Mouse (Mus musculus) myocyte (in vitro differentiated cells): ENCODE results near the gene Fndc10. TPM values are rescaled to one million over a fixed set of nuclear protein-coding genes. Genes with fewer than 3 reads are reported as not detected.

ENCODE experiments used
- H3K27me3 ChIP-seq: one replicate; pipeline ENCODE4 v1.6.1; 2011; ENCODE audit not compliant: control insufficient read depth, insufficient read depth, insufficient read length
- H3K36me3 ChIP-seq: one replicate; pipeline ENCODE4 v1.6.1; 2011; ENCODE audit not compliant: control insufficient read depth, insufficient read depth
- H3K4me2 ChIP-seq: one replicate; pipeline ENCODE4 v1.6.1; 2011; ENCODE audit warnings: low read depth, control low read depth
- H3K4me3 ChIP-seq: one replicate; pipeline ENCODE4 v1.5.1; 2011; ENCODE audit warnings: mild to moderate bottlenecking, control low read depth, moderate library complexity
- H3K79me2 ChIP-seq: one replicate; pipeline ENCODE4 v1.6.1; 2011; ENCODE audit not compliant: control insufficient read depth, insufficient read depth
- H3ac ChIP-seq: one replicate; pipeline ENCODE4 v1.6.1; 2011; ENCODE audit not compliant: control insufficient read depth, insufficient read length
- CEBPB ChIP-seq: IDR thresholded peaks from 2 replicates; pipeline ENCODE4 v1.6.1; 2011; ENCODE audit warnings: mild to moderate bottlenecking, moderate library complexity; ENCODE audit not compliant: poor library complexity, insufficient read depth, severe bottlenecking
- E2F4 ChIP-seq: IDR thresholded peaks from one replicate; pipeline ENCODE4 v1.6.1; 2011; ENCODE audit warnings: mild to moderate bottlenecking, control low read depth, moderate library complexity; ENCODE audit not compliant: insufficient read depth
- MAX ChIP-seq: IDR thresholded peaks from one replicate; pipeline ENCODE4 v1.6.1; 2011; ENCODE audit warnings: low read depth, mild to moderate bottlenecking, control low read depth
- MYOD1 ChIP-seq, 3 experiments: IDR thresholded peaks; one replicate each; pipeline ENCODE4 v1.6.1; 2011; ENCODE audit warnings: control low read depth in 2 of 3, low read depth in 2 of 3, mild to moderate bottlenecking in 2 of 3, moderate library complexity in 1 of 3; ENCODE audit not compliant: insufficient read length in 2 of 3, control insufficient read depth in 1 of 3
- MYOG ChIP-seq, 3 experiments: IDR thresholded peaks; one replicate each; pipeline ENCODE4 v1.6.1; 2011; ENCODE audit warnings: control low read depth in 2 of 3, low read depth in 2 of 3, mild to moderate bottlenecking in 2 of 3; ENCODE audit not compliant: insufficient read length in 2 of 3, control insufficient read depth in 1 of 3, insufficient read depth in 1 of 3
- POLR2A ChIP-seq: IDR thresholded peaks from one replicate; pipeline ENCODE4 v1.6.1; 2011; ENCODE audit warnings: low read depth, mild to moderate bottlenecking, control low read depth, moderate library complexity; ENCODE audit not compliant: insufficient read length
- POLR2AphosphoS2 ChIP-seq: IDR thresholded peaks from one replicate; pipeline ENCODE4 v1.6.1; 2011; ENCODE audit warnings: low read depth, control low read depth; ENCODE audit not compliant: insufficient read length
- REST ChIP-seq: IDR thresholded peaks from one replicate; pipeline ENCODE4 v1.6.1; 2011; ENCODE audit warnings: mild to moderate bottlenecking, control low read depth, moderate library complexity; ENCODE audit not compliant: insufficient read depth, insufficient read length
- SRF ChIP-seq: IDR thresholded peaks from one replicate; pipeline ENCODE4 v1.6.1; 2011; ENCODE audit warnings: low read depth; ENCODE audit not compliant: control insufficient read depth, insufficient read length
- TCF12 ChIP-seq: IDR thresholded peaks from one replicate; pipeline ENCODE4 v1.6.1; 2011; ENCODE audit warnings: mild to moderate bottlenecking, control low read depth; ENCODE audit not compliant: poor library complexity, insufficient read depth, severe bottlenecking
- TCF3 ChIP-seq: IDR thresholded peaks from one replicate; pipeline ENCODE4 v1.6.1; 2011; ENCODE audit warnings: low read depth, control low read depth; ENCODE audit not compliant: insufficient read length
- USF1 ChIP-seq: IDR thresholded peaks from one replicate; pipeline ENCODE4 v1.6.1; 2011; ENCODE audit warnings: low read depth, mild to moderate bottlenecking, control low read depth, moderate library complexity
- polyA plus RNA-seq: library from polyadenylated mRNA; unstranded; fragments of >200 nt; fragmentation: generic; extraction: Trizol; gene quantifications from one replicate; pipeline ENCODE4 v1.2.1, GENCODE M21; 2012; ENCODE audit warnings: missing spikeins

Fndc10 gene
- polyA plus RNA-seq, 1 experiment: 8.3 TPM

DNA sequence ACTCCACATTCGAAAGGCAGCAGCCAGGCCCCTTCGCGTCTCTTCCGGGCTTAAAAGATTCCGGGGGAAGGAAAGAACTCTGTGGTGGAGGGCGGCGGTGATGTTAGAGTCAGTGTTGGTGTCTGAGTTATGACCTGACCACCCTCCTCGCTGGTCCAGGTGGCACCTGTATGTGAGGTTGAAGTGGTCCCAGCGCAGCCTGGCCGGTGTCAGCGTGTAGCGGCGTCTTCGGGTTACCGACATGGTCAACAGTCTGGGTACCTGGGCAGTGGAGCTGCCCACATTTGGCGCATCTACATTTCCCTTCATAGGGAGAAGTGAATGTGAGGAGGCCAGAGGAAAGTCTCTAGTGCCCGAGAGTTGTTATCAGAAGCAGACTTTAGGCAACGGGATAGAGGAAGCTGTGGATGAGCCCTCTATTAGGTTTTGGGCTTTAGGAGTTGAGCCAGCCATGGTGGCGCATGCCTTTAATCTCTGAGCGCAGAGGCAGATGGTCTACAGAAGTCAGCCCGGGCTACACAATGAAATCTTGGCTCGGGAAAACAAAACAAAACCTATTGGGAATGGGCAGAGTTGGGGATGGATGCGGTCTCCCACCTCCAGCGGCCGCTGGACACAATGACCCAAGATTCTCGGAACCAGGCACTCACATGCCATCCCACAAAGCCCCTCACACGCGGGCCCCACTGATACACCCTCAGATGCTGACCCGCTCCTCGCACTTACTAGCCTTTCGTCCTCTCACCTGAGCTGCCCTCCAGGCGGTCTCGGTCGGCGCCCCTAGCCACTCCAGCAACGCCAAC is 41.7 kb upstream of the Fndc10 start:
- H3K4me2 ChIP-seq: no peak overlapping the region
- no peaks in the 10 kb centered on the region for H3K79me2 ChIP-seq
- no peak overlapping the region for H3ac ChIP-seq
- no peak for TF ChIP-seq MYOD1 (IDR thresholded peaks at IDR 0.05; ENCODE audit: control insufficient read depth in 1 of 3, insufficient read length in 2 of 3, low read depth in 2 of 3)
- no peak for TF ChIP-seq MAX
- TF ChIP-seq SRF: no peak
- TF ChIP-seq MYOG (IDR thresholded peaks at IDR 0.05; ENCODE audit: control insufficient read depth in 1 of 3, insufficient read depth in 1 of 3, insufficient read length in 2 of 3, low read depth in 2 of 3): no peak
- TF ChIP-seq E2F4: no peak
- no peak for TF ChIP-seq REST
- H3K36me3 ChIP-seq: peaks cover 16% of the 10 kb centered on the region
- no peaks in the 10 kb centered on the region for H3K27me3 ChIP-seq
- no peak overlapping the region for H3K4me3 ChIP-seq

DNA sequence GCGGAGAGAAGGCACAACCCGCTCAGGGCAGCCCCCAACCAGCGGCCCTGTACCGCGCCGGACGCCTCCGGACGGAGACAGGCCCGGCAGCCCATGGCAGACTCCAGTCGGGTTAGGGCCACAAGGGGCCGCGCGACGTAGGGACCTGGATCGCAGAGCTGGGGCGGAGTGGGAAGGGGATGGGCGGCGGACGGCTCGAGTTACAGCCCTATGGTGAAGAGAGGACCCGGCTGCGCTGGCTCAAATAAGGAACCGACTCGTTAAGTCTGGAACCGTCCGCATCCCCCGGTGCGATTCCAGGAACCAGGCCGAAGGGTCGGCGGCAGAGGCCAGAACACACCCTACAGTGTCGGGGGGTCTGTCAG is 41.1 kb upstream of the Fndc10 start, which contains the start of gene Mmp23:
Gene Mmp23, minus strand, starts transcription at position 299 of the 365 bp plus-strand sequence.
- TF ChIP-seq TCF12 (no peak), TCF3 (no peak), E2F4 (no peak), POLR2A (no peak), MYOG (IDR thresholded peaks at IDR 0.05; ENCODE audit: control insufficient read depth in 1 of 3, insufficient read depth in 1 of 3, insufficient read length in 2 of 3, low read depth in 2 of 3) (no peak), POLR2AphosphoS2 (peak; percentile 26), CEBPB (no peak)
- no peak within 1 kb of the TSS for H3K4me3 ChIP-seq
- no peak within 1 kb of the TSS for H3ac ChIP-seq
- no peaks in the 10 kb centered on the region for H3K79me2 ChIP-seq
- H3K27me3 ChIP-seq: no peaks in the 10 kb centered on the region
- H3K36me3 ChIP-seq: peaks cover 12% of the 10 kb centered on the region
- peak within 1 kb of the TSS; percentile 62 for H3K4me2 ChIP-seq

DNA sequence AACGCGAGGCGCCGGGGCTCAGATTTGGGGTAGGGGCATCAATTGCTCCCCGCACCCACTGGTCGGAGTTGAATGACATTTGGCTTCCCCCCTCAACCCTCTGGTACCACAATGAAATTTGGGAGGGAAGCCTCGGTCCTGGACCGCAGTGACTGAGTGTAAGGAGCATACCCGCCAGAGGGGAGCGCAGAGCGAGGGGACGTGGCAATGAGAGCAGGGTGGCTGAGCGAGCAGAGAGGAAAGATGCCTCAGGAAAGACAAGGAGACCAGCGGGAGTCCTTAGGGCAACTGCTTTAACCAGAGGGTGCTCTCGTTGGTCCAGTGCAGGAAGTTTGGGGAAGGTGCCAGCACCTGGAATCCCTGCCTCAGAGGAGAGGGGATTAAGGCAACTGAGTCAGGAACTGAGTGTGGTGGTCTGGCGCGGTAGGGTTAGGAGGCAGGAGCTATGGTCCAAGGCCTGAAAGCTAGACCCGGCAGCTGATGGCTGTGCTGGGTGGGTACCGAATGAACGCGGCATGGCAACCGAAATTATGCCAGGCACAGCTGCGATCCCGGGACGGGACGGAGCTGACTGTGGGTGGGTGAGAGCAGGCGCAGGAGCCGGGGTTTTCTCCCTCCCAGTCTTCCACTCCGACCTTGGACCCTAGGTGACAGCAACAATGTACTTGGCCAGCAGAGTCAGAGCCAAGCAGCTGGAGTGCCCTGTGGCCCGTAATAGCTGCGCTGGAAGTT is 40.5 kb upstream of the Fndc10 start:
- H3K4me2 ChIP-seq: peak overlapping the region; percentile 62

DNA sequence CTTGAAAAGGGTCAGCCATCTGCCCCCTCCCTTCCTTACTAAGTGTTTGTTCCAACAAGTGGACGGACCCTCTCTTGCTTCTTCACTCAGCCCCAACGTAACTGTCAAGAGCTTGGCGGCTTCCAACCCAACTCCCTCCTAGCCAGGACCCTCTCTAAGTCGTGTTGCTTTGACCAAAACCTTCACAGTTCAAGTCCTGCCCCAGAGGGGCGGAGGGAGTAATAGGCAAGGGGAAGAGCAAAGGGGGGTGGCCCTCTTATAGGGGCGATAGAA is 40.0 kb upstream of the Fndc10 start:
- Histone ChIP-seq H3K36me3 (peaks cover 12% of the 10 kb centered on the region), H3K4me2 (peak overlapping the region; percentile 62), H3K4me3 (no peak overlapping the region), H3K27me3 (no peaks in the 10 kb centered on the region), H3ac (no peak overlapping the region), H3K79me2 (no peaks in the 10 kb centered on the region)
- TF ChIP-seq REST: no peak
- TF ChIP-seq TCF3: no peak
- no peak for TF ChIP-seq POLR2AphosphoS2
- no peak for TF ChIP-seq POLR2A
- no peak for TF ChIP-seq SRF
- TF ChIP-seq E2F4: no peak
- TF ChIP-seq MYOD1 (IDR thresholded peaks at IDR 0.05; ENCODE audit: control insufficient read depth in 1 of 3, insufficient read length in 2 of 3, low read depth in 2 of 3): no peak
- no peak for TF ChIP-seq CEBPB
- no peak for TF ChIP-seq MAX

More for the DNA sequence above, 40.5 kb upstream of the Fndc10 start:
- Histone ChIP-seq H3K27me3 (no peaks in the 10 kb centered on the region), H3K79me2 (no peaks in the 10 kb centered on the region), H3K4me3 (no peak overlapping the region), H3K36me3 (peaks cover 12% of the 10 kb centered on the region), H3ac (no peak overlapping the region)
- TF ChIP-seq MAX (no peak), MYOG (IDR thresholded peaks at IDR 0.05; ENCODE audit: control insufficient read depth in 1 of 3, insufficient read depth in 1 of 3, insufficient read length in 2 of 3, low read depth in 2 of 3) (peak in 1 of 3 experiments; percentile 65), TCF3 (no peak), REST (no peak), POLR2AphosphoS2 (peak; percentile 91), USF1 (no peak), POLR2A (peak; percentile 0), CEBPB (no peak), MYOD1 (IDR thresholded peaks at IDR 0.05; ENCODE audit: control insufficient read depth in 1 of 3, insufficient read length in 2 of 3, low read depth in 2 of 3) (peak in 1 of 3 experiments; percentile 42)
